Mouse (Mus musculus) cerebellum, adult 11-12 months (tissue): ENCODE measurements around the gene Hpgd.

Experiments
- DNase-seq: peaks from one replicate; pipeline ENCODE4 v3.0.0; 2022

The Hpgd gene

GRCm38 (mm10) chr8:56327709-56328108 is 33.3 kb downstream of the Hpgd start:
- DNase-seq: no peak

DNA sequence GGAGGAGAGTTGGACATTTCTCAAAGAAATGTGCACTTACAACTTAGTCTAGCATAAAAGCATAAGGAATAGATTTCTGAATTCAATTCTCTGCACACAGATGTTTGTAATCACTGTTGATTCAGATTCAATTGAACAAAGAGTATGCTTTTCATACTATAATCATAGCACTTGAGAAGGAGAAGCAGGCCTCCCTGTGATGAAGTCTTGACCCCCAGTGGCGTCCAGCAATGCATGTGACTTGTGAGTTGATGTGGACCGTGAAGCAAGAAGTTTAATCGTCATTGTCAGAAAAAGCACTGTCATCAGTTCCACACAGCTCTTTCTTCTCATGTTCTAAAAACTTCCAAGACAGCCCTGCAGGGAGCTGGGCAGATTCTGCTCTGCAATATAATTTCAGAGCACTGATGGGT is 33.8 kb downstream of the Hpgd start:
- DNase-seq: no peak

GRCm38 (mm10) chr8:56335390-56336000 is 41.1 kb downstream of the Hpgd start:
- DNase-seq: no peak

GRCm38 (mm10) chr8:56336771-56337170 is 42.4 kb downstream of the Hpgd start:
- no peak for DNase-seq

GRCm38 (mm10) chr8:56343505-56343904 is 49.1 kb downstream of the Hpgd start:
- no peak for DNase-seq

- no peak for DNase-seq
Observed at GRCm38 (mm10) chr8:56343940-56344339, 49.6 kb downstream of the Hpgd start.

DNA sequence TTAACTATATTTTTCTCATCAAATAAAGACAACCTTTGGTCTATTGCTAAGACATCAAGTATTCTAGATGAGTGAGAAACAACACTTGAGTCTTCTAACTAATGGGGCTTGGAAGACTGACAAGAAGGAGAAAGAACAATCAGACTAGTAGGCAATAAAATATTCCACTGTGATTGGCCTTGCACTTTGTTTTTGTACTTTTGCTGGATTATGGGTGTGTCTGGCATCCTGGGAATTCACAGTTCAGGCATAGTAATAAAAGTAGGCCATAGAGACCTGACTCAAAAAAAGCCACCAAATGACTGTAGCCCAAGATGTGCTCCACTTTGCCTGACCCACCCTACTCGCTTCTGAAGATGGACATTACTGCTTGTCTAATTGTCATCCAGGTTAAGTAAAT is 50.0 kb downstream of the Hpgd start:
- DNase-seq: no peak

DNA sequence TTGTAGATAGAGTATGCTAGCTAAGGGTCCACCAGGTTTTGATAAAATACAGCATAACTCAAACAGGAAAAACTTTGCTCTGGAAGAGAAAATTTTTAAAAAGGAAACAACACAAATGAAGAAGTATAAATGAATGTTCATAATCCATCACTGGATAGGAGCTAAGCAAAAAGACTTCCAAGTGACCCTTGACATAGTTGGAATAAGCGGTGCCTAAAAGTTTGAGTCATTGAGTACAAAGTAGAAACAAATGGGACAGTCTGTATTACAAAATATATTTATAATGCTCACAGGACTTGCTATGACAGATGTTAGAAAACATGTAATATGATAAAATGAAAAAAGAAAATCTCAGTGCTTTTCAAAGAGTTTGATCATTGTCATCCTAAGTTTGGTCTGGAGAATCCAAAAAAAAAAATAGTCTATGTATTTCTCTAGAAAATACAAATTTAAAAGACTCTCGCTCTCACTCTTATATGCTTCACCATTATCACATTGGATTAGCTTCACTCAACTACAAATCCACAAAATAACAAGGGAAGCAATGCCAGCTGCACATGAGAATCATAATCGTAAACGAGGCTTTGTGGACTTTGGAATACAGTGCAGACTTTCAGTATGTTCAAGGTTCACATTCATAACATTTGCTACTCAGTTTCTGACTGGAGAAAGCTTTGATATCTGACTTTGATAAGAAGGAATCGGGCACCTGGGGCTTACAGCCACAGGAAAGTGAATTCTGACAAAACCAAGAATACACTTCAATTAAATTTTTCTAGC is 51.4 kb downstream of the Hpgd start:
- DNase-seq: no peak

DNA sequence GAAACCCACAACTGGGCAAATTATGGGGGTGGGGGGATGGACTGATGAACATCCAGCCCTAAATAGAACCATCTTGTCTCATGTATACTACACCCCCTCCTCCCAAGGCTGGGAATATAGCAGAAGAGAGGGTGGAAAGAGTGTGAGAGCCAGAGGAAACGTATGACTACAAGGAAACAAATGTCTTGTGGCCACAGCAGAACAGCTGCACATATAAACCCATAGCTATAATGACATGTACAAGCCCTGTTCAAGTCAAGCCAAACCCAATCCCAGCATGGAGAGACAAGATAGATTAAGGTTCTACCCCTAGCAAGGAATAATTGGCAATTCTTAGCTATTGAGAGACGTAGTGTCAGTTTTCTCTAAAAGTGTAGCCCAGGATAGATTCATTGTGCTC is 68.8 kb downstream of the Hpgd start:
- no peak for DNase-seq
